Mouse (Mus musculus): ENCODE measurements at regions not wholly inside any gene's neighbourhood (a gene's known extent, or its start where the extent isn't known, plus 50 kb on each side); places are given as distances from the start of the nearest gene placed in this dataset.

GRCm38 (mm10) chr2:178728794-178729120, 298.4 kb downstream of the Cdh26 start:
- Histone ChIP-seq H3K36me3 (ENCODE audit: control insufficient read depth, insufficient read depth) (no peaks in the 10 kb centered on the region), H3K4me1 (replicated peaks; ENCODE audit: control insufficient read depth, insufficient read depth, low read length) (peaks cover 12% of the 10 kb centered on the region), H3K9me3 (ENCODE audit: control insufficient read depth, low read length) (no peaks in the 10 kb centered on the region), H3K27ac (ENCODE audit: low read length) (no peak overlapping the region), H3K4me3 (replicated peaks; ENCODE audit: low read length) (no peak overlapping the region), H3K4me2 (ENCODE audit: low read length) (0 out of 2 replicates have a peak overlapping the region, but pooled peaks have one; percentile 24), H3K27me3 (replicated peaks; ENCODE audit: control insufficient read depth, insufficient read depth, low read length) (no peaks in the 10 kb centered on the region; the same call in 1 of the 2 replicates), H3K9ac (replicated peaks; ENCODE audit: low read depth, low read length) (no peak overlapping the region)
- no peak for ATAC-seq
- WGBS: 6% methylated on average over 7 of the region's 7 CpGs

- no peak for ATAC-seq
- Histone ChIP-seq H3K4me1 (replicated peaks; ENCODE audit: control insufficient read depth, insufficient read depth, low read length) (no peaks in the 10 kb centered on the region), H3K9ac (replicated peaks; ENCODE audit: low read depth, low read length) (no peak overlapping the region), H3K27me3 (replicated peaks; ENCODE audit: control insufficient read depth, insufficient read depth, low read length) (no peaks in the 10 kb centered on the region), H3K27ac (ENCODE audit: low read length) (no peak overlapping the region), H3K36me3 (ENCODE audit: control insufficient read depth, insufficient read depth) (no peaks in the 10 kb centered on the region), H3K9me3 (ENCODE audit: control insufficient read depth, low read length) (no peaks in the 10 kb centered on the region), H3K4me2 (ENCODE audit: low read length) (no peak overlapping the region), H3K4me3 (replicated peaks; ENCODE audit: low read length) (no peak overlapping the region)
- WGBS: 3% methylated on average over 2 of the region's 2 CpGs
These were observed 304.8 kb downstream of the Cdh26 start for GRCm38 (mm10) chr2:178735099-178735498.

- no peak overlapping the region for H3K4me2 ChIP-seq (ENCODE audit: low read length)
These were observed 314.3 kb downstream of the Cdh26 start for GRCm38 (mm10) chr2:178744617-178745016.

GRCm38 (mm10) chr2:178745296-178746015, 315.1 kb downstream of the Cdh26 start:
- Histone ChIP-seq H3K9ac (replicated peaks; ENCODE audit: low read depth, low read length) (no peak overlapping the region), H3K4me2 (ENCODE audit: low read length) (no peak overlapping the region), H3K27ac (ENCODE audit: low read length) (no peak overlapping the region), H3K36me3 (ENCODE audit: control insufficient read depth, insufficient read depth) (no peaks in the 10 kb centered on the region), H3K9me3 (ENCODE audit: control insufficient read depth, low read length) (no peaks in the 10 kb centered on the region), H3K4me1 (replicated peaks; ENCODE audit: control insufficient read depth, insufficient read depth, low read length) (peaks cover 5% of the 10 kb centered on the region; the same call in 1 of the 2 replicates), H3K27me3 (replicated peaks; ENCODE audit: control insufficient read depth, insufficient read depth, low read length) (no peaks in the 10 kb centered on the region), H3K4me3 (replicated peaks; ENCODE audit: low read length) (no peak overlapping the region)
- WGBS: 18% methylated on average over 14 of the region's 14 CpGs
- peak; percentile 49; the same call in 1 of the 2 replicates for ATAC-seq

More at GRCm38 (mm10) chr2:178744617-178745016, 314.3 kb downstream of the Cdh26 start:
- no peak overlapping the region for H3K4me3 ChIP-seq (replicated peaks; ENCODE audit: low read length)
- no peaks in the 10 kb centered on the region for H3K36me3 ChIP-seq (ENCODE audit: control insufficient read depth, insufficient read depth)
- no peak overlapping the region for H3K9ac ChIP-seq (replicated peaks; ENCODE audit: low read depth, low read length)
- 75% methylated on average over 4 of the region's 4 CpGs for WGBS
- H3K27me3 ChIP-seq (replicated peaks; ENCODE audit: control insufficient read depth, insufficient read depth, low read length): no peaks in the 10 kb centered on the region
- no peak overlapping the region for H3K27ac ChIP-seq (ENCODE audit: low read length)
- ATAC-seq: no peak
- no peaks in the 10 kb centered on the region for H3K9me3 ChIP-seq (ENCODE audit: control insufficient read depth, low read length)
- H3K4me1 ChIP-seq (replicated peaks; ENCODE audit: control insufficient read depth, insufficient read depth, low read length): peaks cover 5% of the 10 kb centered on the region; the same call in 1 of the 2 replicates

GRCm38 (mm10) chr2:178751247-178751646, 320.9 kb downstream of the Cdh26 start:
- no peak for ATAC-seq
- H3K9me3 ChIP-seq (ENCODE audit: control insufficient read depth, low read length): no peaks in the 10 kb centered on the region
- H3K4me2 ChIP-seq (ENCODE audit: low read length): no peak overlapping the region
- no peak overlapping the region for H3K27ac ChIP-seq (ENCODE audit: low read length)
- no peak overlapping the region for H3K9ac ChIP-seq (replicated peaks; ENCODE audit: low read depth, low read length)
- H3K4me1 ChIP-seq (replicated peaks; ENCODE audit: control insufficient read depth, insufficient read depth, low read length): no peaks in the 10 kb centered on the region
- no peaks in the 10 kb centered on the region for H3K27me3 ChIP-seq (replicated peaks; ENCODE audit: control insufficient read depth, insufficient read depth, low read length)
- H3K36me3 ChIP-seq (ENCODE audit: control insufficient read depth, insufficient read depth): no peaks in the 10 kb centered on the region
- WGBS: 81% methylated on average over 1 of the region's 1 CpGs
- no peak overlapping the region for H3K4me3 ChIP-seq (replicated peaks; ENCODE audit: low read length)

GRCm38 (mm10) chr2:178758366-178758765, 328.0 kb downstream of the Cdh26 start:
- Histone ChIP-seq H3K36me3 (ENCODE audit: control insufficient read depth, insufficient read depth) (no peaks in the 10 kb centered on the region), H3K4me3 (replicated peaks; ENCODE audit: low read length) (no peak overlapping the region), H3K4me2 (ENCODE audit: low read length) (no peak overlapping the region), H3K27ac (ENCODE audit: low read length) (no peak overlapping the region), H3K9me3 (ENCODE audit: control insufficient read depth, low read length) (no peaks in the 10 kb centered on the region), H3K4me1 (replicated peaks; ENCODE audit: control insufficient read depth, insufficient read depth, low read length) (no peaks in the 10 kb centered on the region), H3K9ac (replicated peaks; ENCODE audit: low read depth, low read length) (no peak overlapping the region), H3K27me3 (replicated peaks; ENCODE audit: control insufficient read depth, insufficient read depth, low read length) (no peaks in the 10 kb centered on the region)
- ATAC-seq: 0 out of 2 replicates have a peak, but pooled peaks have one; percentile 40
- 1% methylated on average over 2 of the region's 2 CpGs for WGBS

- Histone ChIP-seq H3K4me2 (ENCODE audit: low read length) (no peak overlapping the region), H3K36me3 (ENCODE audit: control insufficient read depth, insufficient read depth) (no peaks in the 10 kb centered on the region), H3K4me1 (replicated peaks; ENCODE audit: control insufficient read depth, insufficient read depth, low read length) (no peaks in the 10 kb centered on the region; the same call in 1 of the 2 replicates), H3K9ac (replicated peaks; ENCODE audit: low read depth, low read length) (no peak overlapping the region), H3K4me3 (replicated peaks; ENCODE audit: low read length) (no peak overlapping the region), H3K27me3 (replicated peaks; ENCODE audit: control insufficient read depth, insufficient read depth, low read length) (no peaks in the 10 kb centered on the region), H3K27ac (ENCODE audit: low read length) (no peak overlapping the region), H3K9me3 (ENCODE audit: control insufficient read depth, low read length) (no peaks in the 10 kb centered on the region)
- 76% methylated on average over 4 of the region's 4 CpGs for WGBS
- no peak for ATAC-seq
These were observed 338.2 kb downstream of the Cdh26 start for GRCm38 (mm10) chr2:178768526-178768925.

- WGBS: 79% methylated on average over 4 of the region's 4 CpGs
- no peaks in the 10 kb centered on the region for H3K9me3 ChIP-seq (ENCODE audit: control insufficient read depth, low read length)
- no peak for ATAC-seq
- no peak overlapping the region for H3K4me3 ChIP-seq (replicated peaks; ENCODE audit: low read length)
- H3K36me3 ChIP-seq (ENCODE audit: control insufficient read depth, insufficient read depth): no peaks in the 10 kb centered on the region
- H3K27me3 ChIP-seq (replicated peaks; ENCODE audit: control insufficient read depth, insufficient read depth, low read length): no peaks in the 10 kb centered on the region
- no peak overlapping the region for H3K9ac ChIP-seq (replicated peaks; ENCODE audit: low read depth, low read length)
- no peaks in the 10 kb centered on the region; the same call in 1 of the 2 replicates for H3K4me1 ChIP-seq (replicated peaks; ENCODE audit: control insufficient read depth, insufficient read depth, low read length)
- H3K27ac ChIP-seq (ENCODE audit: low read length): no peak overlapping the region
- H3K4me2 ChIP-seq (ENCODE audit: low read length): no peak overlapping the region
These were observed 338.7 kb downstream of the Cdh26 start for GRCm38 (mm10) chr2:178769001-178769400.

- H3K9ac ChIP-seq (replicated peaks; ENCODE audit: low read depth, low read length): no peak overlapping the region
- 14% methylated on average over 1 of the region's 1 CpGs for WGBS
- no peak overlapping the region for H3K4me3 ChIP-seq (replicated peaks; ENCODE audit: low read length)
- 0 out of 2 replicates have a peak, but pooled peaks have one; percentile 23 for ATAC-seq
- H3K4me1 ChIP-seq (replicated peaks; ENCODE audit: control insufficient read depth, insufficient read depth, low read length): no peaks in the 10 kb centered on the region; the same call in 1 of the 2 replicates
- no peaks in the 10 kb centered on the region for H3K9me3 ChIP-seq (ENCODE audit: control insufficient read depth, low read length)
- H3K27me3 ChIP-seq (replicated peaks; ENCODE audit: control insufficient read depth, insufficient read depth, low read length): no peaks in the 10 kb centered on the region
- H3K4me2 ChIP-seq (ENCODE audit: low read length): no peak overlapping the region
- H3K36me3 ChIP-seq (ENCODE audit: control insufficient read depth, insufficient read depth): no peaks in the 10 kb centered on the region
- no peak overlapping the region for H3K27ac ChIP-seq (ENCODE audit: low read length)
These were observed 341.1 kb downstream of the Cdh26 start for GRCm38 (mm10) chr2:178771435-178771834.

Data from forebrain, embryonic 16.5 days (tissue).